Mouse (Mus musculus): ENCODE data around the gene Bach2. TPM values are rescaled to one million over a fixed set of nuclear protein-coding genes. Genes with fewer than 3 reads are reported as not detected.
A peak's percentile ranks its signal among the peaks of the same experiment; 100 is the strongest.

The Bach2 gene
- polyA plus RNA-seq (2014; fragmentation: Nextera tagmentation; extraction: Ambion mirVana), result 21.9 and 26.0 TPM in 2 replicates

- peak within 1 kb of the TSS; percentile 97 for H3K9ac ChIP-seq (ENCODE audit: low read length)
- ATAC-seq (peak; percentile 88), DNase-seq (ENCODE audit: low spot score) (peak; percentile 97)
- H3K27ac ChIP-seq (ENCODE audit: low read depth, low read length), result peak within 1 kb of the TSS; percentile 98
- H3K4me2 ChIP-seq (ENCODE audit: low read length), result peak within 1 kb of the TSS; percentile 82
- H3K27me3 ChIP-seq (replicated peaks; ENCODE audit: control insufficient read depth, insufficient read depth, low read length), result no peaks in the 10 kb centered on the region
- H3K9me3 ChIP-seq (replicated peaks; ENCODE audit: control insufficient read depth, low read length), result no peaks in the 10 kb centered on the region
- peaks cover 31% of the 10 kb centered on the region for H3K4me1 ChIP-seq (ENCODE audit: control insufficient read depth, insufficient read depth, low read length)
- no peaks in the 10 kb centered on the region for H3K36me3 ChIP-seq (ENCODE audit: control insufficient read depth, insufficient read depth, low read length)
- WGBS, result under 1% methylated on average over 48 of the region's 69 CpGs
- H3K4me3 ChIP-seq (ENCODE audit: low read depth, low read length), result peak within 1 kb of the TSS; percentile 100
These were observed at the start of gene Bach2 for GRCm38 (mm10) chr4:32238366-32238854. Gene Bach2, plus strand, starts transcription at chr4:32238804.

GRCm38 (mm10) chr4:32189416-32190036 lies 49.1 kb upstream of the Bach2 start:
- peaks cover 18% of the 10 kb centered on the region for H3K4me1 ChIP-seq (ENCODE audit: control insufficient read depth, insufficient read depth, low read length)
- H3K4me2 ChIP-seq (ENCODE audit: low read length), result no peak overlapping the region
- H3K27ac ChIP-seq (ENCODE audit: low read depth, low read length), result peak overlapping the region; percentile 78
- H3K4me3 ChIP-seq (ENCODE audit: low read depth, low read length), result no peak overlapping the region
- H3K36me3 ChIP-seq (ENCODE audit: control insufficient read depth, insufficient read depth, low read length), result no peaks in the 10 kb centered on the region
- WGBS, result 47% methylated on average over 4 of the region's 4 CpGs
- no peaks in the 10 kb centered on the region for H3K27me3 ChIP-seq (replicated peaks; ENCODE audit: control insufficient read depth, insufficient read depth, low read length)
- no peaks in the 10 kb centered on the region for H3K9me3 ChIP-seq (replicated peaks; ENCODE audit: control insufficient read depth, low read length)
- DNase-seq (ENCODE audit: low spot score) (peak; percentile 58), ATAC-seq (no peak)
- no peak overlapping the region for H3K9ac ChIP-seq (ENCODE audit: low read length)

GRCm38 (mm10) chr4:32190506-32190905 lies 48.1 kb upstream of the Bach2 start:
- H3K4me3 ChIP-seq (ENCODE audit: low read depth, low read length), result no peak overlapping the region
- H3K4me2 ChIP-seq (ENCODE audit: low read length), result no peak overlapping the region
- WGBS, result 87% methylated on average over 8 of the region's 8 CpGs
- H3K36me3 ChIP-seq (ENCODE audit: control insufficient read depth, insufficient read depth, low read length), result no peaks in the 10 kb centered on the region
- H3K27me3 ChIP-seq (replicated peaks; ENCODE audit: control insufficient read depth, insufficient read depth, low read length), result no peaks in the 10 kb centered on the region
- DNase-seq (ENCODE audit: low spot score), result no peak
- H3K9me3 ChIP-seq (replicated peaks; ENCODE audit: control insufficient read depth, low read length), result no peaks in the 10 kb centered on the region
- H3K27ac ChIP-seq (ENCODE audit: low read depth, low read length), result no peak overlapping the region
- no peak overlapping the region for H3K9ac ChIP-seq (ENCODE audit: low read length)
- H3K4me1 ChIP-seq (ENCODE audit: control insufficient read depth, insufficient read depth, low read length), result peaks cover 21% of the 10 kb centered on the region
- ATAC-seq, result no peak

GRCm38 (mm10) chr4:32195945-32196921 lies 42.4 kb upstream of the Bach2 start:
- Histone ChIP-seq H3K4me2 (ENCODE audit: low read length) (no peak overlapping the region), H3K27me3 (replicated peaks; ENCODE audit: control insufficient read depth, insufficient read depth, low read length) (no peaks in the 10 kb centered on the region), H3K4me1 (ENCODE audit: control insufficient read depth, insufficient read depth, low read length) (peaks cover 17% of the 10 kb centered on the region; the same call in 1 of the 2 replicates), H3K27ac (ENCODE audit: low read depth, low read length) (peak overlapping the region; percentile 6; the same call in 1 of the 2 replicates), H3K9me3 (replicated peaks; ENCODE audit: control insufficient read depth, low read length) (no peaks in the 10 kb centered on the region), H3K4me3 (ENCODE audit: low read depth, low read length) (no peak overlapping the region), H3K9ac (ENCODE audit: low read length) (no peak overlapping the region), H3K36me3 (ENCODE audit: control insufficient read depth, insufficient read depth, low read length) (no peaks in the 10 kb centered on the region)
- DNase-seq (ENCODE audit: low spot score), result peak; percentile 87
- peak; percentile 85 for ATAC-seq
- 17% methylated on average over 9 of the region's 9 CpGs for WGBS

GRCm38 (mm10) chr4:32198031-32198430 lies 40.6 kb upstream of the Bach2 start:
- H3K27me3 ChIP-seq (replicated peaks; ENCODE audit: control insufficient read depth, insufficient read depth, low read length), result no peaks in the 10 kb centered on the region
- ATAC-seq, result no peak
- no peak overlapping the region for H3K4me3 ChIP-seq (ENCODE audit: low read depth, low read length)
- no peaks in the 10 kb centered on the region for H3K36me3 ChIP-seq (ENCODE audit: control insufficient read depth, insufficient read depth, low read length)
- no peak for DNase-seq (ENCODE audit: low spot score)
- H3K4me2 ChIP-seq (ENCODE audit: low read length), result no peak overlapping the region
- no peaks in the 10 kb centered on the region for H3K9me3 ChIP-seq (replicated peaks; ENCODE audit: control insufficient read depth, low read length)
- WGBS, result 100% methylated on average over 1 of the region's 1 CpGs
- peaks cover 17% of the 10 kb centered on the region; the same call in 1 of the 2 replicates for H3K4me1 ChIP-seq (ENCODE audit: control insufficient read depth, insufficient read depth, low read length)
- H3K9ac ChIP-seq (ENCODE audit: low read length), result no peak overlapping the region
- no peak overlapping the region for H3K27ac ChIP-seq (ENCODE audit: low read depth, low read length)

GRCm38 (mm10) chr4:32198589-32198988 lies 40.0 kb upstream of the Bach2 start:
- ATAC-seq (no peak), DNase-seq (ENCODE audit: low spot score) (no peak)
- Histone ChIP-seq H3K4me2 (ENCODE audit: low read length) (no peak overlapping the region), H3K27me3 (replicated peaks; ENCODE audit: control insufficient read depth, insufficient read depth, low read length) (no peaks in the 10 kb centered on the region), H3K36me3 (ENCODE audit: control insufficient read depth, insufficient read depth, low read length) (no peaks in the 10 kb centered on the region), H3K4me3 (ENCODE audit: low read depth, low read length) (no peak overlapping the region), H3K9ac (ENCODE audit: low read length) (no peak overlapping the region), H3K9me3 (replicated peaks; ENCODE audit: control insufficient read depth, low read length) (no peaks in the 10 kb centered on the region), H3K4me1 (ENCODE audit: control insufficient read depth, insufficient read depth, low read length) (peaks cover 17% of the 10 kb centered on the region; the same call in 1 of the 2 replicates), H3K27ac (ENCODE audit: low read depth, low read length) (no peak overlapping the region)
- WGBS, result 88% methylated on average over 7 of the region's 7 CpGs

- Histone ChIP-seq H3K4me2 (ENCODE audit: low read length) (no peak overlapping the region), H3K9ac (ENCODE audit: low read length) (no peak overlapping the region), H3K9me3 (replicated peaks; ENCODE audit: control insufficient read depth, low read length) (no peaks in the 10 kb centered on the region), H3K4me3 (ENCODE audit: low read depth, low read length) (no peak overlapping the region), H3K27me3 (replicated peaks; ENCODE audit: control insufficient read depth, insufficient read depth, low read length) (no peaks in the 10 kb centered on the region), H3K4me1 (ENCODE audit: control insufficient read depth, insufficient read depth, low read length) (peaks cover 17% of the 10 kb centered on the region; the same call in 1 of the 2 replicates), H3K27ac (ENCODE audit: low read depth, low read length) (no peak overlapping the region), H3K36me3 (ENCODE audit: control insufficient read depth, insufficient read depth, low read length) (no peaks in the 10 kb centered on the region)
- no peak for ATAC-seq
- 88% methylated on average over 7 of the region's 7 CpGs for WGBS
- DNase-seq (ENCODE audit: low spot score), result no peak
These were observed 39.4 kb upstream of the Bach2 start for GRCm38 (mm10) chr4:32199156-32199555.

- Histone ChIP-seq H3K27ac (ENCODE audit: low read depth, low read length) (no peak overlapping the region), H3K27me3 (replicated peaks; ENCODE audit: control insufficient read depth, insufficient read depth, low read length) (no peaks in the 10 kb centered on the region), H3K4me2 (ENCODE audit: low read length) (no peak overlapping the region), H3K4me3 (ENCODE audit: low read depth, low read length) (no peak overlapping the region), H3K36me3 (ENCODE audit: control insufficient read depth, insufficient read depth, low read length) (no peaks in the 10 kb centered on the region), H3K9me3 (replicated peaks; ENCODE audit: control insufficient read depth, low read length) (no peaks in the 10 kb centered on the region), H3K9ac (ENCODE audit: low read length) (no peak overlapping the region), H3K4me1 (ENCODE audit: control insufficient read depth, insufficient read depth, low read length) (peaks cover 8% of the 10 kb centered on the region; the same call in 1 of the 2 replicates)
- DNase-seq (ENCODE audit: low spot score), result no peak
- no peak for ATAC-seq
- WGBS, result 72% methylated on average over 8 of the region's 8 CpGs
These were observed 37.5 kb upstream of the Bach2 start for GRCm38 (mm10) chr4:32201114-32201513.
